Mouse (Mus musculus): ENCODE results near the gene Vmn1r13.

DNA sequence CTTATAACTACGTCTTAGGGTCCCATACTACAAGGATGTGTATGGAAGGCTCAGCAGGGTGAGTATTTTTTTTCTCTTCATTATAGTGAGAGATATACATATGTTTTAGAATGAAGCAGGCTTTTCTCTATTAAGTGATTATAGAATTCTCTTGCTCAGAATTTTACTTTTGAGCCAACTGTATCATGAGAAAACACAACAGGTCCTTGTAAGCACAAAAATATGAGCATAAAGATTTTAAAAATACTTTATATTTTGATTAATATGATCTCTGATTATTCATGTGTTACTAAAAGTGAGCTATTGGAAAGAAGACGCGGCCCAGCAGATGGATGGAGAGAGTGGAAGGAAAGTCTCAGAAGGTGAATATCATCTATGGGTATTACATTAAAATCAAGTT, 28.3 kb downstream of the Vmn1r13 start, which contains the start of gene Vmn1r14:
- TF ChIP-seq CTCF (IDR thresholded peaks at IDR 0.05; ENCODE audit: low read depth, low read length) (no peak), POLR2AphosphoS5 (IDR thresholded peaks at IDR 0.05; ENCODE audit: insufficient replicate concordance, low read depth, low read length) (no peak), GATA1 (IDR thresholded peaks at IDR 0.05; ENCODE audit: borderline replicate concordance, low read length) (no peak), TAL1 (conservative IDR thresholded peaks at IDR 0.05; ENCODE audit: low read depth, low read length) (no peak), GATA2 (IDR thresholded peaks at IDR 0.05; ENCODE audit: borderline replicate concordance, low read depth, low read length) (no peak)

Measured in G1E (cell line).